Mouse (Mus musculus): ENCODE measurements around the gene Zbtb16. TPM values are rescaled to one million over a fixed set of nuclear protein-coding genes. Genes with fewer than 3 reads are reported as not detected.

The Zbtb16 gene
- polyA plus RNA-seq, 1 experiment from 2014 or later: 0.28 TPM

DNA sequence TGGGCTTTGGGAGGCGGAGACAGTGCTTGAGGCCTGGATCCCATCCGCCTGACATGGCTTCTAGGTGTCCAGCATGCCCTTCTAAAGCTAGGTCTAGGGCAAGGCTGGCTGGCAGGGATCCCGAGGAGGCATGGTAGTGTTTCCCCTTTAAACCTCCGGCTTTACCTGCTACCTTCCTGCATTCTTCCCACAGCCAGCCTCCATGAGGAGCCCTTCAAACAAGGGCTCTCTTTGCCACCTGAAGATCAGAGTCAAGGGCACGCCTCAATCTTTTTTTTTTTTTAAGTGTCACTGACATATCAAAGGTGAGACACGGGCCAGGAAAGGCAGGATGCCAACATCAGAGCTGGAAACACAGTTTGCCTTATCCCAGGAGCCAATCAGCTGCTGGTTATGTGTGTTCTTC lies 128.2 kb downstream of the Zbtb16 start:
- TF ChIP-seq CTCF (IDR thresholded peaks at IDR 0.05; ENCODE audit: low read depth): no peak

DNA sequence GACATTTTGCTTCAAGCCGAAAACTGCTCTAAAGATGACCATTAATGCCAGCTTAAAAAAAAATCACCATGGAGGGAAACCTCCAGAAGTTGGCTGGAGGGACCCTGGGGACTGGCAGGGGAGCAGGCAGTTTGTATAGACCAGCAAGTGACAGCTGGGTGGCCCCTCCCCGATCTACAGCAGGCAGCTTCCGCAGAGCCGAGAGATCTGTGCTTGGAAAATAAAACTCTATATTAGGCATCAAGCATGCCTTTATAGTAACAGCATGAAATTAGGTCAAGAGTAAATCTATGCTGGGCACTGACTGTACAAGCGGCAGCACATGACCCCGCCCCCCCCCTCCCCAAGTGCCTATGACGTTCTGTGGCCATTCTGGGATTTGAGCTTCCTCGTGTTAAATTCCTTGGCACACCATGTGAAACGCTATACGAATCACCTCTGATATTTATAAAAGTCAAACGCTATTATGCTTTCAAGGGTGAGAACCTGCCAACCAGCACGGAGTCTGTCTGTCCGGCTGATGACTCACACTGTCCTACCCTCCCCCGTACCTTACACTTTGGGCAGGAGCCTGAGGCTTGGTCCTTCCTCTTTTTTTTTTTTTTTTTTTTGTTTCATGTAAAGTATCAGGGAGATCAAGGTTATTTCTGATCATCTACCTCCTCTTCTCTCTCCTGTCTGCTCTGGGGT lies 128.7 kb downstream of the Zbtb16 start:
- DNase-seq (ENCODE audit: low spot score) (peak; percentile 40), ATAC-seq (replicated peaks; ENCODE audit: low FRiP score, low read depth) (peak; percentile 73; the same call in 1 of the 2 replicates)
- H3K36me3 ChIP-seq (ENCODE audit: insufficient read depth, low read length): no peaks in the 10 kb centered on the region
- no peak overlapping the region for H3K9ac ChIP-seq (ENCODE audit: low read depth, low read length)
- no peaks in the 10 kb centered on the region for H3K27me3 ChIP-seq (ENCODE audit: insufficient read depth, low read length)
- no peak for TF ChIP-seq CTCF (IDR thresholded peaks at IDR 0.05; ENCODE audit: low read depth)
- H3K4me2 ChIP-seq (ENCODE audit: low read length): peak overlapping the region; percentile 11
- H3K4me1 ChIP-seq (replicated peaks; ENCODE audit: insufficient read depth, low read length): peaks cover 8% of the 10 kb centered on the region
- H3K27ac ChIP-seq: peak overlapping the region; percentile 60; the same call in 1 of the 2 replicates
- no peaks in the 10 kb centered on the region for H3K9me3 ChIP-seq (replicated peaks; ENCODE audit: low read length)
- WGBS: 33% methylated on average over 14 of the region's 14 CpGs
- no peak overlapping the region for H3K4me3 ChIP-seq (replicated peaks; ENCODE audit: low read depth, low read length)

More for the DNA sequence above, 128.2 kb downstream of the Zbtb16 start:
- ATAC-seq (replicated peaks; ENCODE audit: low FRiP score, low read depth): no peak
- Histone ChIP-seq H3K9ac (ENCODE audit: low read depth, low read length) (no peak overlapping the region), H3K4me1 (replicated peaks; ENCODE audit: insufficient read depth, low read length) (peaks cover 8% of the 10 kb centered on the region), H3K9me3 (replicated peaks; ENCODE audit: low read length) (no peaks in the 10 kb centered on the region), H3K27ac (peak overlapping the region; percentile 60; the same call in 1 of the 2 replicates), H3K4me3 (replicated peaks; ENCODE audit: low read depth, low read length) (no peak overlapping the region), H3K27me3 (ENCODE audit: insufficient read depth, low read length) (no peaks in the 10 kb centered on the region), H3K4me2 (ENCODE audit: low read length) (no peak overlapping the region), H3K36me3 (ENCODE audit: insufficient read depth, low read length) (no peaks in the 10 kb centered on the region)
- DNase-seq (ENCODE audit: low spot score): no peak
- WGBS: 75% methylated on average over 6 of the region's 6 CpGs

DNA sequence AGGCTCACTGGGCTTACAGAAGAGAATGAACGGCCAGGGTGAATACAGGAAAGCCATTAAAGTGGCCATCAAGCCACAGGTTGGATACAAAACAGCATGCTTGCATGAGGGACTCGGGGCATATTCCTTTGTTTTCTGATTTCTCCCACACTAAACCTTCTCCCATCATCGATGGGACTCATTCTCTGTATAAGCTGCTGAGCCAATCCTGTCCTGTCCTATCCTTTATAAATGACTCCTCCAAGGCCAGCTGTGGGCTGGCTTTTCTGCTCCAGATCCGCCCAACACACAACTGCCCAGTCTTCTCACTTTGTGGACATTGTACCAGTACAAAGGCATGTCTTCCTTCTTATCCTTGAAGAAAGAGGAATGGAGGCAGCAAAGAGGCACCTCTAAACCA lies 134.7 kb downstream of the Zbtb16 start:
- DNase-seq (ENCODE audit: low spot score) (no peak), ATAC-seq (replicated peaks; ENCODE audit: low FRiP score, low read depth) (no peak)
- H3K27me3 ChIP-seq (ENCODE audit: insufficient read depth, low read length): no peaks in the 10 kb centered on the region
- H3K27ac ChIP-seq: no peak overlapping the region
- H3K9ac ChIP-seq (ENCODE audit: low read depth, low read length): no peak overlapping the region
- no peak overlapping the region for H3K4me2 ChIP-seq (ENCODE audit: low read length)
- no peaks in the 10 kb centered on the region for H3K9me3 ChIP-seq (replicated peaks; ENCODE audit: low read length)
- WGBS: 70% methylated on average over 4 of the region's 4 CpGs
- H3K4me3 ChIP-seq (replicated peaks; ENCODE audit: low read depth, low read length): no peak overlapping the region
- no peaks in the 10 kb centered on the region for H3K36me3 ChIP-seq (ENCODE audit: insufficient read depth, low read length)
- H3K4me1 ChIP-seq (replicated peaks; ENCODE audit: insufficient read depth, low read length): no peaks in the 10 kb centered on the region
- TF ChIP-seq CTCF (IDR thresholded peaks at IDR 0.05; ENCODE audit: low read depth): no peak

DNA sequence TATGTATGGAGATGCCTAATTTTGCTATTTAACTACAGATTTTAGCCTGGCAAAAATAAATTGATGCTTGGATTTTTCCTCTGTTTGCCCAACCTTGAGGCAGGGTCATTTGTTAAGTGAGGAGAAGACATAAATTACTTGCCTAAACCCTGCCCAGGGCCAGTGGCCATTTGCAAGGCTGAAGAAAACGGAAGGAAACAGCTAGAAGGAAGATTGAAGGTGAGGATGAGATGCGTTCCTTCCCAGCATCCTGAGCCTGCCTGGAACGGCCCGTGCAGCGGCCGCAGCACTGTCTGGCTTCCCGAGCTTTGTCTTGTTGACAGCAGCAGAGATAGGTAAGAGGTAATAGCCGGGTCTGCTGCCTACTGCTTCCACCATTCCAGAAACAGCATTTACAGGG lies 135.2 kb downstream of the Zbtb16 start:
- WGBS: 46% methylated on average over 8 of the region's 8 CpGs

DNA sequence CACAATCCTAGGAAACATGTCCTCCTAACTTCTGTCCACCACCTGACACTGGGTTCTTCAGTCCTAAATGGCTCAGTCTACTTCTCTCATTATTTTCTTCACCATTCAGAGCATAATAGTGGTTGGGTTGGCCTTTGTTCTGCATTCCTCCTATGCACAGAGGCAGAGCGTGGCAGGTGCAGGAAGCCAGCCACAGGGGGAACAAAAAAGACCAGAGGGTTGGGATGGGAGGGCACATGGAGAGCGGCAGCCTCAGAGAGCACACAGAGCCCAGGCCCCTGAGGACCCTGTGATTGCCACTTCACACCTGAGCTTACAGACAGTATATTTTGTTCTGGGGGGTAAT lies 138.6 kb downstream of the Zbtb16 start:
- Histone ChIP-seq H3K9me3 (replicated peaks; ENCODE audit: low read length) (no peaks in the 10 kb centered on the region), H3K4me2 (ENCODE audit: low read length) (no peak overlapping the region), H3K4me1 (replicated peaks; ENCODE audit: insufficient read depth, low read length) (0 out of 2 replicates have a peak, but pooled peaks cover 3% of the 10 kb centered on the region), H3K27ac (no peak overlapping the region), H3K4me3 (replicated peaks; ENCODE audit: low read depth, low read length) (no peak overlapping the region), H3K9ac (ENCODE audit: low read depth, low read length) (no peak overlapping the region), H3K36me3 (ENCODE audit: insufficient read depth, low read length) (no peaks in the 10 kb centered on the region), H3K27me3 (ENCODE audit: insufficient read depth, low read length) (peaks cover 6% of the 10 kb centered on the region; the same call in 1 of the 2 replicates)
- DNase-seq (ENCODE audit: low spot score) (no peak), ATAC-seq (replicated peaks; ENCODE audit: low FRiP score, low read depth) (no peak)
- TF ChIP-seq CTCF (IDR thresholded peaks at IDR 0.05; ENCODE audit: low read depth): no peak
- WGBS: 63% methylated on average over 2 of the region's 2 CpGs

More for the DNA sequence above, 135.2 kb downstream of the Zbtb16 start:
- Histone ChIP-seq H3K27ac (no peak overlapping the region), H3K36me3 (ENCODE audit: insufficient read depth, low read length) (no peaks in the 10 kb centered on the region), H3K4me1 (replicated peaks; ENCODE audit: insufficient read depth, low read length) (no peaks in the 10 kb centered on the region), H3K27me3 (ENCODE audit: insufficient read depth, low read length) (no peaks in the 10 kb centered on the region), H3K4me3 (replicated peaks; ENCODE audit: low read depth, low read length) (no peak overlapping the region), H3K4me2 (ENCODE audit: low read length) (no peak overlapping the region), H3K9me3 (replicated peaks; ENCODE audit: low read length) (no peaks in the 10 kb centered on the region), H3K9ac (ENCODE audit: low read depth, low read length) (no peak overlapping the region)
- no peak for ATAC-seq (replicated peaks; ENCODE audit: low FRiP score, low read depth)
- DNase-seq (ENCODE audit: low spot score): no peak
- TF ChIP-seq CTCF (IDR thresholded peaks at IDR 0.05; ENCODE audit: low read depth): no peak

DNA sequence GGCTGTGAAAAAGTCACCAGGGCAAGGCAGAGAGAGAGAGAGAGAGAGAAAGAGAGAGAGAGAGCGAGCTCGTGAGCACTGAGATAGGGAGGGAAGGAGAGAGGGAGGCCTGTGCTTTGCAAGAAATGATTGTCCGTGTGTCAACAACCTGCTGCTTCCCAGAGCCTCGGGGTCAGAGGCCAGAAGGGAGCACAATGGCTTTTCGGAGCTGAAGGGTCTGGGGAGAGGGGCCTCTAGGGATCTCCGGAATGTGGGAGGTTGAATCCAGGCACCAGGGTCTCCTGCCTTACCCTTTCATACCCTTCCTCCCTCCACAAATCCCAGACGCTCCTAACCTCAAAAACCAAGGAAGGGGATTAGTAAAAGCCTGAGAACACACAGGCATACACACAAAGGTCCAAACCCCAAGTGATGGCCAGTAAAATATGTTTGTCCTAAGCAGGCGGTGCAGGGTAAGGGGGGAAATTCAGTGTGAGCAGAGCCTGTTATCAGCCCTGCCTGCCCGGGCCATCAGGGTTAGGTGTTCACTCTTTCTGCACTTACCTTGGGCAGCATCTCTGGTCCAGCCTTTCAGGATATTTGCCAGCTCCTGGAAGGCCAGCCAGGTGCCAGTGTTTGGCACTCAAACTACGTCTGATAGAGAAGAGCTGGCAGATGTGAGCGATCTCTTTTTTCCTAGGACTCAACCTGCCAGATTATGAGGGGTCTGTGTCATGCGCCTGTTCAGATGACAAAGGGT lies 139.1 kb downstream of the Zbtb16 start:
- Histone ChIP-seq H3K9me3 (replicated peaks; ENCODE audit: low read length) (no peaks in the 10 kb centered on the region), H3K4me1 (replicated peaks; ENCODE audit: insufficient read depth, low read length) (0 out of 2 replicates have a peak, but pooled peaks cover 3% of the 10 kb centered on the region), H3K4me2 (ENCODE audit: low read length) (no peak overlapping the region), H3K36me3 (ENCODE audit: insufficient read depth, low read length) (no peaks in the 10 kb centered on the region), H3K27ac (no peak overlapping the region), H3K27me3 (ENCODE audit: insufficient read depth, low read length) (peaks cover 6% of the 10 kb centered on the region; the same call in 1 of the 2 replicates), H3K9ac (ENCODE audit: low read depth, low read length) (no peak overlapping the region), H3K4me3 (replicated peaks; ENCODE audit: low read depth, low read length) (no peak overlapping the region)
- DNase-seq (ENCODE audit: low spot score) (no peak), ATAC-seq (replicated peaks; ENCODE audit: low FRiP score, low read depth) (no peak)
- no peak for TF ChIP-seq CTCF (IDR thresholded peaks at IDR 0.05; ENCODE audit: low read depth)
- 51% methylated on average over 12 of the region's 12 CpGs for WGBS

Data from kidney, postnatal 0 days (tissue).